Mouse (Mus musculus) embryonic facial prominence, embryonic 13.5 days (tissue): ENCODE measurements at regions not wholly inside any gene's neighbourhood (a gene's known extent, or its start where the extent isn't known, plus 50 kb on each side); places are given as distances from the start of the nearest gene placed in this dataset.
A peak's percentile ranks its signal among the peaks of the same experiment; 100 is the strongest.

Experiments used
- ATAC-seq: fragments of 200-750 bp; cut with Nextera tagmentation; 2 replicates; pipeline ENCODE4 v1.8.0; 2017; ENCODE audit warnings: low read depth; ENCODE audit not compliant: insufficient number of reproducible peaks, insufficient read depth, low FRiP score, low TSS enrichment
- H3K27ac ChIP-seq: fragments of 300-500 bp; sonication (generic); 2 replicates; pipeline ENCODE4 v1.5.1; 2015; ENCODE audit warnings: moderate library complexity, mild to moderate bottlenecking, inconsistent platforms
- H3K27me3 ChIP-seq: fragments of 300-500 bp; sonication (generic); 2 replicates; pipeline ENCODE4 v1.6.1; 2015; ENCODE audit warnings: mild to moderate bottlenecking, inconsistent platforms
- H3K36me3 ChIP-seq: fragments of 300-500 bp; sonication (generic); 2 replicates; pipeline ENCODE4 v1.6.1; 2015; ENCODE audit warnings: mild to moderate bottlenecking, inconsistent platforms
- H3K4me1 ChIP-seq: fragments of 300-500 bp; sonication (generic); 2 replicates; pipeline ENCODE4 v1.6.1; 2015; ENCODE audit warnings: inconsistent platforms
- H3K4me2 ChIP-seq: fragments of 300-500 bp; sonication (generic); 2 replicates; pipeline ENCODE4 v1.6.1; 2015; ENCODE audit warnings: moderate library complexity, mild to moderate bottlenecking, inconsistent platforms
- H3K4me3 ChIP-seq: fragments of 300-500 bp; sonication (generic); 2 replicates; pipeline ENCODE4 v1.5.1; 2015; ENCODE audit warnings: mild to moderate bottlenecking, inconsistent platforms
- H3K9ac ChIP-seq: fragments of 300-500 bp; sonication (generic); 2 replicates; pipeline ENCODE4 v1.6.1; 2015; ENCODE audit warnings: mild to moderate bottlenecking, inconsistent platforms
- H3K9me3 ChIP-seq: fragments of 300-500 bp; sonication (generic); 2 replicates; pipeline ENCODE4 v1.6.1; 2016; ENCODE audit warnings: inconsistent platforms
- WGBS: fragments of 180-500 bp; shearing (Covaris S2); methylation state at CpG from one replicate; pipeline ENCODE4 v1.1.7; 2015; ENCODE audit warnings: mixed read lengths; 5-methylcytosine and 5-hydroxymethylcytosine counted together

DNA sequence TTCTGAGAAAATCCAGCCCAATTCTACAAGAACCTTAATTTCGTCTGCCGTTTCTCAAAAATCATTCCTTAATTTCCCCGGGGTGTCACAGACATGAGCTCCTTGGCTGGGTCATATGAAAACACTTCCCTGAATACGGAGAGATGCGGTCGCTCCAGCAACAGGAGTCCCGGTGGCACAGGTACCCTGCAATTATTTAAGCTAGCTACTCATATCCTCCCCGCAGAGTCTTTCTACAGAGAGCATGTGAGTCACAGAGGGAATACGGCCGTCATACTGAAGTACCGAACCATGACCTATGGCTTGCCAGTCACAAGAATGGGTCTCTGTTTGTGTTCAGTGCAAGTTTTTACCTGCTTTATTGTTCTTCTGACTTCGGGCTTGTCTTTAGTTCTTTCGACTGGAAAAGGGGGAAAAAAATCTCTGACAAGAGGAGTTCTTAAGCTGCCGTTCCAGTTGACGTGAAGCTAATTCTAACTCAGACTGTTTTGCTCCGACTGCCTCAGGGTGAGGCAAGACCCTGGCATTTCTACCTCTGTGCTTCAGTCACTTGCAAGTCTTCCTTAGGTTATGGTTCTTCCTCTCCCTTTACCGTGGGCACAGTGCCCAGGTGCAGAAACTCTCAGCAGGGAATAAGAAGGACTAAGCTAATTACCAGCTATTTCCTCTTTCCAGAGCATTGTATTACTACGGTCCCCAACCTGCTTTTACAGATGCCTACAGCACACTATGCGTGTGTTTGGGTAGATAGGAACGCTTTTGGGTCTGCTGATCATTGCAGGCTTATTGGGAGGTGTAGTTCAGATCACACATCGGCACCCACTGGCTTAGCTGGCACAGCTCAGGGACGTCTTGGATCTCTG lies 148.5 kb downstream of the Phlda1 start:
- no peak overlapping the region for H3K9ac ChIP-seq
- H3K4me1 ChIP-seq: peaks cover 37% of the 10 kb centered on the region
- ATAC-seq: peak; percentile 62; the same call in 1 of the 2 replicates
- H3K4me2 ChIP-seq: peak overlapping the region; percentile 31
- no peaks in the 10 kb centered on the region for H3K36me3 ChIP-seq
- H3K9me3 ChIP-seq: no peaks in the 10 kb centered on the region
- WGBS: 36% methylated on average over 22 of the region's 22 CpGs
- no peaks in the 10 kb centered on the region for H3K27me3 ChIP-seq
- 0 out of 2 replicates have a peak overlapping the region, but pooled peaks have one; percentile 30 for H3K27ac ChIP-seq
- H3K4me3 ChIP-seq: no peak overlapping the region

DNA sequence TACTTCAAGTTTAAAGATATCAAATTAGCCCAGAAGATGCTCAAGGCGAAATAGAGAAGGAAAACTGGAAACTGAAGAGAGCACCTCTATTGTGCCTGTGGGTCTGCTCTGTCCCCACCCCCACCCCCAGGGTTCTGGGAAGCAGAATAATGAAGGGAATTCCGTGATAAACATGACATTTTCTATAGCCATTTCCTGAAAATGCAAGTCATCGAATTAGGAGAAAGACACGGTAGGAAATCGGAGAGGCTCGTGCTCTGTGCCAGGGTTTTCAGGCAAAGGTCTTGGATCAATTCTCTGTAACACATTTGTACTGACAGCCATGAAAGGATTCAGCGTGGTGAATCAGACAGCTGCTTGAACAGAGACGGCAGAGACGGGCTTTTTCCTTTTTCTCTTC lies 152.7 kb downstream of the Phlda1 start:
- Histone ChIP-seq H3K4me2 (peak overlapping the region; percentile 19), H3K36me3 (no peaks in the 10 kb centered on the region), H3K27ac (no peak overlapping the region), H3K9me3 (no peaks in the 10 kb centered on the region), H3K27me3 (no peaks in the 10 kb centered on the region), H3K9ac (no peak overlapping the region), H3K4me3 (no peak overlapping the region), H3K4me1 (peaks cover 39% of the 10 kb centered on the region)
- ATAC-seq: no peak
- WGBS: 9% methylated on average over 9 of the region's 9 CpGs

- ATAC-seq: no peak
- no peaks in the 10 kb centered on the region for H3K27me3 ChIP-seq
- WGBS: 84% methylated on average over 1 of the region's 1 CpGs
- no peak overlapping the region for H3K4me3 ChIP-seq
- H3K27ac ChIP-seq: no peak overlapping the region
- H3K4me2 ChIP-seq: no peak overlapping the region
- H3K4me1 ChIP-seq: peaks cover 16% of the 10 kb centered on the region; the same call in 1 of the 2 replicates
- no peak overlapping the region for H3K9ac ChIP-seq
- no peaks in the 10 kb centered on the region for H3K36me3 ChIP-seq
- H3K9me3 ChIP-seq: no peaks in the 10 kb centered on the region
These were observed 156.6 kb downstream of the Phlda1 start for GRCm38 (mm10) chr10:111662665-111663064.

- 71% methylated on average over 14 of the region's 14 CpGs for WGBS
- Histone ChIP-seq H3K9me3 (no peaks in the 10 kb centered on the region), H3K4me3 (no peak overlapping the region), H3K9ac (no peak overlapping the region), H3K4me1 (peaks cover 12% of the 10 kb centered on the region), H3K36me3 (no peaks in the 10 kb centered on the region), H3K27ac (no peak overlapping the region), H3K4me2 (no peak overlapping the region), H3K27me3 (no peaks in the 10 kb centered on the region)
- ATAC-seq: no peak
These were observed 159.7 kb downstream of the Phlda1 start for GRCm38 (mm10) chr10:111665834-111666233.

DNA sequence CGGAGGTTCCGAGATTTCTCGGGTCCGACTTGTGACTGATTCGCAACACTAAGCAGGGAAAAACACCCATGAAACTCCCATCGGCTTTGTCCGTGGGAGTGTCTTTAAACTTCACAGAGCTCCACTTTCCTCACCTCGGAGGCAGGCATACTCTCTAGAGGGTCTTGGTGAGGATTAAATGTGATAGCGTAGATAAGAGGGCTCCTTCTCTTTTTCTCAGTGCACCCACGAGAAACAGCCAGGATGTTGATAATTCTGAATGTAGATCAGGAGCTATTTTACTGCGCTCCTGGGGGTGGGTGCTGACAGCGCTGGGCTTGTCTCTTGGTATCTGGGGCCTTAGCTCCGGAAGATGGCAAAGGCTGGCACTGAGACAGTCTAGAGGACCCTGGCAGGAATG lies 160.9 kb downstream of the Phlda1 start:
- Histone ChIP-seq H3K27me3 (no peaks in the 10 kb centered on the region), H3K4me2 (no peak overlapping the region), H3K4me3 (no peak overlapping the region), H3K36me3 (no peaks in the 10 kb centered on the region), H3K9me3 (no peaks in the 10 kb centered on the region), H3K27ac (no peak overlapping the region), H3K4me1 (peaks cover 15% of the 10 kb centered on the region), H3K9ac (no peak overlapping the region)
- no peak for ATAC-seq
- WGBS: 88% methylated on average over 13 of the region's 13 CpGs

- H3K9ac ChIP-seq: no peak overlapping the region
- no peak overlapping the region for H3K27ac ChIP-seq
- no peaks in the 10 kb centered on the region for H3K9me3 ChIP-seq
- peaks cover 29% of the 10 kb centered on the region for H3K4me1 ChIP-seq
- no peak overlapping the region for H3K4me2 ChIP-seq
- WGBS: 97% methylated on average over 1 of the region's 1 CpGs
- no peak for ATAC-seq
- no peak overlapping the region for H3K4me3 ChIP-seq
- H3K27me3 ChIP-seq: no peaks in the 10 kb centered on the region
- no peaks in the 10 kb centered on the region for H3K36me3 ChIP-seq
These were observed 162.6 kb downstream of the Phlda1 start for GRCm38 (mm10) chr10:111668639-111669038.

DNA sequence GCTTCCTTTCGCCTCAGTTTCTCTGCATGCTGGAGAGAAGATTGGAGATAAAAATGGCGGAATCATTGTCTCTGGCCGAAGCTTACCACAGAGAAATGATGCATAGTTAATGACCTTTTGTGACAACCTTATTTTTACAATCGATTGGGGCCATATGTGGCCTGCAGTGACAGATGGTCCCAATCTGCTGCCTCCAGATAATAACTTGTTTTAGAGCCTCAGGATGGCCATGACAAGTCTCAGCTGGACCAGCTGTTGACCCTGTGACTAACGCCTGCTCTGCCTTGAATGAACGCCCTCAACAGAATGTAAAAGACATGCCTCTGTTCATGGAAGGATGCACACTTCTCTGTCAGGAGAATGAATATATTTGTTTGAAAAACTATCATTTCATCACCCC lies 163.6 kb downstream of the Phlda1 start:
- H3K27me3 ChIP-seq: no peaks in the 10 kb centered on the region
- H3K36me3 ChIP-seq: no peaks in the 10 kb centered on the region
- H3K9me3 ChIP-seq: no peaks in the 10 kb centered on the region
- H3K4me2 ChIP-seq: no peak overlapping the region
- no peak for ATAC-seq
- peaks cover 36% of the 10 kb centered on the region for H3K4me1 ChIP-seq
- H3K4me3 ChIP-seq: no peak overlapping the region
- 45% methylated on average over 6 of the region's 6 CpGs for WGBS
- H3K9ac ChIP-seq: no peak overlapping the region
- H3K27ac ChIP-seq: no peak overlapping the region

DNA sequence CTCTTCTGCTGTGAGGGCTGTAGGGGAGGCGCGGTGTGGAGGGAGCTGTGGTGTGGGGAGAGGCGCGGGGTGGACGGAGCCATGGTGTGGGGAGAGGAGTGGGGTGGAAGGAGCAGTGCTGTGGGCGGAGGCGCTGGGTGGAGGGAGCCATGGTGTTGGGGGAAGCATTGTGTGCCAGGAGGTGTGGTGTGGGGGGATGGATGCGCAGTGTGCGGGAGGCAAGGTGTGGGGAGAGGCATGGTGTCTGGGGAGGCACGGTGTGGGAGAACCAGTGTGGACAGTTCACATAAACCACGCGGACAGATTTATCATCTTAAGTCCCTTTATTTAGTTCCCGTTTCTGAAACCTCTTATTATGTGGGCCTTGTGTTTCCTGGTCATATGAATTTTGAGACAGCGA lies 164.6 kb downstream of the Phlda1 start:
- 74% methylated on average over 14 of the region's 14 CpGs for WGBS
- ATAC-seq: 0 out of 2 replicates have a peak, but pooled peaks have one; percentile 38
- Histone ChIP-seq H3K36me3 (no peaks in the 10 kb centered on the region), H3K9ac (no peak overlapping the region), H3K4me1 (peaks cover 36% of the 10 kb centered on the region), H3K4me3 (no peak overlapping the region), H3K4me2 (no peak overlapping the region), H3K27ac (peak overlapping the region; percentile 48; the same call in 1 of the 2 replicates), H3K27me3 (no peaks in the 10 kb centered on the region), H3K9me3 (no peaks in the 10 kb centered on the region)

DNA sequence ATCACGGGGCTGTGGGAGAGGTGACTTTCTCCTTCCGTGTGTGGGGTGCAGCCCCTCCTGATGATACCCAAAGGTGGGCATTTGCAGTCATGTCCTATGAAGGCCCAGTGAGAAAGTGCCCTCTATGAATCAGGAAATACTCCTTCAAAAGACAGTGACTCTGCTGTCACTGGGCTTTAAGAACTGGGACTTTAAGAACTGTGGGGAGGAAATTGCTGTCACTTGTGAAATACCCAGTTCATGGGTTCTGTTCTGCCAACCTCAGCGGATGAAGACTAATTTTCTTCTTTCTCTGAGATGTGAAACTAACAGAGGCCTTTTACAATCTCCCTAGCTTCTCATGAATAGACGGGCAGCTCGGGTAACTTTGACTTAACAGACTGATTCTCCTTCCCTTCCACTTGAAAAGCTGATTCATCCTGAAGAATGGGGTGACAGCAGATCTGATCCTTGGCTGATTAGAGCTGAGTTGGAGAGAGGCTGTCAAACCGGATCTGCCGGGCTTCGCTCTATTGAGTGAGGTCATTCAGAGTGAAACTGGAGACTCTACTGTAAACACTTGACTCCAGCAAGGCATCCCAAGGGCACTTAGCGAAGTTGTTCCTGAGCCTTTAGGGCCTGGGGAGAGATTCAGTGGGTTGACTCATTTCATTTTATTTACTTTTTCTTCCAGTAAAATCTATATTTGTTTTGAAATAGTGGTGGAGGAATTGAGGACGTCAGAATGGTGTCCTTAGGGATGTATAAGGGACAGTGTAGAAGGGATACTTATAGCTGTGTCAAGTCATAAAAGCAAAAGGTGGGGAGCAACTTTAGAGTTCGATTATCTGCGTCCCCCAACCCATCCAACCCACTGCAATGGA lies 166.6 kb downstream of the Phlda1 start:
- Histone ChIP-seq H3K4me3 (no peak overlapping the region), H3K36me3 (no peaks in the 10 kb centered on the region), H3K4me1 (peaks cover 36% of the 10 kb centered on the region), H3K27ac (peak overlapping the region; percentile 58; the same call in 1 of the 2 replicates), H3K9ac (no peak overlapping the region), H3K27me3 (no peaks in the 10 kb centered on the region), H3K9me3 (no peaks in the 10 kb centered on the region), H3K4me2 (no peak overlapping the region)
- WGBS: 24% methylated on average over 12 of the region's 12 CpGs
- peak; percentile 73 for ATAC-seq

- Histone ChIP-seq H3K9me3 (no peaks in the 10 kb centered on the region), H3K36me3 (no peaks in the 10 kb centered on the region), H3K27ac (peak overlapping the region; percentile 48), H3K4me1 (peaks cover 36% of the 10 kb centered on the region), H3K27me3 (no peaks in the 10 kb centered on the region), H3K4me3 (no peak overlapping the region), H3K4me2 (no peak overlapping the region), H3K9ac (no peak overlapping the region)
- no peak for ATAC-seq
These were observed 167.2 kb downstream of the Phlda1 start for GRCm38 (mm10) chr10:111673317-111673610.

GRCm38 (mm10) chr10:111676255-111676654 lies 170.2 kb downstream of the Phlda1 start:
- Histone ChIP-seq H3K9me3 (no peaks in the 10 kb centered on the region), H3K9ac (no peak overlapping the region), H3K4me2 (no peak overlapping the region), H3K4me3 (no peak overlapping the region), H3K4me1 (peaks cover 23% of the 10 kb centered on the region), H3K27ac (no peak overlapping the region), H3K36me3 (no peaks in the 10 kb centered on the region), H3K27me3 (no peaks in the 10 kb centered on the region)
- ATAC-seq: no peak
- WGBS: 68% methylated on average over 4 of the region's 4 CpGs

DNA sequence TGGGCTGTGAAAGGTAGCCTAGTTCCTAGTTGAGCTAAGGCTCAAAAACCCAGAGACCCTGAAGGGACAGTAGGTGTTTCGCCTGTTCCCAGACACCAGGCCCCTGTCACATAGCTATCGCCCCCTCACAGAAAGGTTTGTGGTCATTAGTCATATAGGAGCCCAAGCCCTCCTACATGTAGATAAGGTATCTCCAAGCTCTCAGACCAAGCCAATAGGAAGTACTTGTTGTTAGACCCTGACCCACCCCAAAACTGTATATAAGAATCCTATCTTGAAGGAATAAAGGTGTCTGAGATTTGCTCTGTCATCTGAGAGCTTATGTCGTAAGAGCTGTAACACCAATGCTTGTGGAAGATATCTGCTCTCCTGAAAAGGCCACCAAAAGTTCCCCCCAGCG lies 174.8 kb downstream of the Phlda1 start:
- Histone ChIP-seq H3K9me3 (no peaks in the 10 kb centered on the region), H3K9ac (no peak overlapping the region), H3K27me3 (no peaks in the 10 kb centered on the region), H3K36me3 (no peaks in the 10 kb centered on the region), H3K4me3 (no peak overlapping the region), H3K4me1 (no peaks in the 10 kb centered on the region), H3K4me2 (no peak overlapping the region), H3K27ac (no peak overlapping the region)
- no peak for ATAC-seq
- WGBS: 94% methylated on average over 4 of the region's 4 CpGs
